Mouse (Mus musculus): ENCODE measurements around the gene Rfk. TPM values are rescaled to one million over a fixed set of nuclear protein-coding genes. Genes with fewer than 3 reads are reported as not detected.

Gene Rfk
- polyA plus RNA-seq, 1 experiment from 2014 or later = 117 TPM

DNA sequence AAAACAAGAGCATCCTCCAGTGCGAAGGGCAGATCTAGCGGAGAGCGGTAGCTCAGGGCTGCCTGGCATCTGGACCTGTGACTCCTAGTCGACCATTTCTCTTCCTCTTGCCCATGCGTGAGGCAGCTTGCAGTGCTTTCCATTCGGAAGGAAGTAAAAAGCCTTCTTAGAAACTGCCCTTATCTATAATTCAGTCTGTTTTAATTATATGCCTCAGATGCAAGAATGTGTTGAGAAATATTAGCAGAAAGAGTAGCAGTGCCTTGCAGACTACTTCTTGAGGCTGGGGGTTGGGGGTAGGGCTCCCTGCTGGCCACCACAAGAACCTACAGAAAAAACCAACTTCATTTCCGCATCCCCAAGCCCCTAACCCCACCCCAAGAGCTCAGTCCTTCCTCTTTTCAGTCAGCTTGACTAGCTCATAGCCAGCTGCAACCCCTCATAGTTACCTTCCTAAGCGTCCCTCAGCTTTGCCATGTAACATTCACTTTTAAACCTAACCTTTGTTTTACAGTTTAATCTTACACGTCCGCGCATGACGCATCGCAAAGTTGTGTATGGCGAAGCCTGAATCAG is 34.4 kb upstream of the Rfk start:
- Histone ChIP-seq H3K4me2 (replicated peaks) (no peak overlapping the region), H3K4me3 (replicated peaks) (no peak overlapping the region), H3K27me3 (replicated peaks) (no peaks in the 10 kb centered on the region), H3K27ac (no peak overlapping the region), H3K4me1 (replicated peaks) (no peaks in the 10 kb centered on the region), H3K9me3 (no peaks in the 10 kb centered on the region), H3K9ac (no peak overlapping the region), H3K36me3 (no peaks in the 10 kb centered on the region)
- no peak for ATAC-seq
- WGBS = 80% methylated on average over 14 of the region's 14 CpGs

DNA sequence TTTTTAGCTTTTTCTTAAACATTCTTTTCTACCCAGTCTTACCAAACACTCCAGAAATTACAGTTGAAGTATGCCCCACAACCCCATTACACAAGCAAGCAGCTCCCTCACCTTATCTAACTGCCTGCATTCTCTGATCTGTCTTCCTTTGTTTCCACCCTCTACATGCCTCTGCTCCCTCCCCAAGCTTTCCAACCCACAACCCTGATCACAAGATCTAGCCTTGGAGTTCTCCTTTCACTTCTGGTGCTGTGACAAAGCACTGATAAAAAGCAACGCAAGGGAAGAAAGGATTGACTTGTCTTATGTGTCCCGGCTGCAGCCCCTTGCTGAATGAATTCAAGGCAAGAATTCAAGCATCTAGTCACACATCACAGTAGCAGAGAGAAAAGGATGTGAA is 32.7 kb upstream of the Rfk start:
- 69% methylated on average over 2 of the region's 2 CpGs for WGBS
- H3K9ac ChIP-seq = no peak overlapping the region
- no peak overlapping the region for H3K4me2 ChIP-seq (replicated peaks)
- H3K27ac ChIP-seq = no peak overlapping the region
- ATAC-seq = no peak
- H3K4me3 ChIP-seq (replicated peaks) = no peak overlapping the region
- H3K36me3 ChIP-seq = no peaks in the 10 kb centered on the region
- H3K27me3 ChIP-seq (replicated peaks) = no peaks in the 10 kb centered on the region
- no peaks in the 10 kb centered on the region for H3K9me3 ChIP-seq
- H3K4me1 ChIP-seq (replicated peaks) = no peaks in the 10 kb centered on the region

DNA sequence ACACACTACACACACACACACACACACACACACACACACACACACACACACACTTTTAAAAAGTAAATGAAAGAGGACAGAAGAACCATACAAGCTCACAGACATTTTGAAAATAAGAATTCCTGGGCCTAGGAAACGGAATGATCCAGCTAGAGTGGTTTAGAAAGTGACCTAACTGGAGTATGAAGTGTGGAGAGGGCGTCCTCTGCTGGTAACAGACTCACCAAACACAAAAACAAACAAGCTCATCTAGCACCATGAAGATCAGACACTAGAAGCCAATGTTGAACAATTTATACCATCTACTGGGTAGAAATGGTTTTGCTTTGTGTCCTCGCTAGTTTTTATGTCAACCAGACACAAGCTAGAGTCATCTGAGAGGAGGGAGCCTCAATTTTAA is 29.1 kb upstream of the Rfk start:
- Histone ChIP-seq H3K4me3 (replicated peaks) (no peak overlapping the region), H3K9me3 (no peaks in the 10 kb centered on the region), H3K27ac (no peak overlapping the region), H3K4me1 (replicated peaks) (no peaks in the 10 kb centered on the region), H3K36me3 (no peaks in the 10 kb centered on the region), H3K27me3 (replicated peaks) (no peaks in the 10 kb centered on the region), H3K9ac (no peak overlapping the region), H3K4me2 (replicated peaks) (no peak overlapping the region)
- ATAC-seq = no peak
- WGBS = 43% methylated on average over 3 of the region's 3 CpGs

DNA sequence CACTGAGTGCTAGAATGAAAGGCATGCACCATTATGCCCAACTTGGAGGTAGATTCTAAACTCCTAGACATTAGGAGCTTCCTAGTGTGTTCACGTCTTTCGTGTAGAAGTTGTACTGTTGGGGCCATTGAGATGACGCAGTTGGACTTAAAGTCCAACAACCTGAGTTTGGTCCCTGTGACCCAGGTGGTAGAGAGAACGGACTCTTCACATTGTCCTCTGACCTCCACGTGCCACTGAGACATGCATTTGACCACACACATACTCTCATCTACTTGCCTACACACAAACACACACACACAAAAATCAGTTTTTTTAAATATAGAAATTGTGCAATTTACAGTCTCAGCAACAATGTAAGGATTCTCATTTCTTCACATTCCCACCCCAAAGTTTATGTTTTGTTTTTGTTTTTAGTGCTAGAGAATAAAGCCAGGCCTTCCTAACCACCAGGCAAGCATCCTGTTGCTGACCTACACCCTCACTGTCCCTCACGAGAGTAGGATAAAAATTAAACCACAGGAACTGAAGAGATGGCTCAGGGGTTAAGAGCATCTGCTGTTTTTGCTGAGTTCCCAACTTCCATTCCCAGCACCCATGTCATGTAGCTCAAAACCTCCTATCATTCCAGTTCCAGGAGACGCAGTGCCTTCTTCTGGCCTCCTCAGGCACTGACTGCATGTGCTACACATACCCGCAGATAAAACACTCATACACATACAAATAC is 27.3 kb upstream of the Rfk start:
- Histone ChIP-seq H3K9me3 (no peaks in the 10 kb centered on the region), H3K27me3 (replicated peaks) (no peaks in the 10 kb centered on the region), H3K9ac (no peak overlapping the region), H3K4me2 (replicated peaks) (no peak overlapping the region), H3K27ac (no peak overlapping the region), H3K36me3 (no peaks in the 10 kb centered on the region), H3K4me3 (replicated peaks) (no peak overlapping the region), H3K4me1 (replicated peaks) (no peaks in the 10 kb centered on the region)
- no peak for ATAC-seq
- 90% methylated on average over 8 of the region's 8 CpGs for WGBS

DNA sequence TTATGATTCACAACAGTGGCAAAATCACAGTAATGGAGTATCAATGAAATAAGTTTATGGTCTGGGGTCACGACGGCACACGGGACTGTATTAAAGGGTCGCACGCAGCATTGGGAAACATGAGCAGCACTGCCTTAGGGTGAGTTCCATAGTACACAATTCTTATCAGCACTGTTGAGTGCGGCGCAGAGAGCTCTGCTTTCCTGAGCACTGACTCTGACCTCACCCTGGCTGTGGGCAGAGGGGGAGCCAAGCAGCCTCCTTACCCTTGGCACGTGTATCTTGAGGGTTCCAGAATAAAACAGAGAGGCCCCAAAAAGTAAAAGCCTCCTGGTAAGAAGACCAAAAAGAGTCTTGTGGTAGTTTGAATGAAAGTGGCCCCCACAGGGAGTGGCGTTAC is 25.3 kb upstream of the Rfk start:
- no peak overlapping the region for H3K27ac ChIP-seq
- H3K4me3 ChIP-seq (replicated peaks) = no peak overlapping the region
- no peaks in the 10 kb centered on the region for H3K27me3 ChIP-seq (replicated peaks)
- WGBS = 81% methylated on average over 9 of the region's 9 CpGs
- H3K4me1 ChIP-seq (replicated peaks) = no peaks in the 10 kb centered on the region
- no peaks in the 10 kb centered on the region for H3K9me3 ChIP-seq
- H3K4me2 ChIP-seq (replicated peaks) = no peak overlapping the region
- ATAC-seq = no peak
- no peaks in the 10 kb centered on the region for H3K36me3 ChIP-seq
- H3K9ac ChIP-seq = no peak overlapping the region

DNA sequence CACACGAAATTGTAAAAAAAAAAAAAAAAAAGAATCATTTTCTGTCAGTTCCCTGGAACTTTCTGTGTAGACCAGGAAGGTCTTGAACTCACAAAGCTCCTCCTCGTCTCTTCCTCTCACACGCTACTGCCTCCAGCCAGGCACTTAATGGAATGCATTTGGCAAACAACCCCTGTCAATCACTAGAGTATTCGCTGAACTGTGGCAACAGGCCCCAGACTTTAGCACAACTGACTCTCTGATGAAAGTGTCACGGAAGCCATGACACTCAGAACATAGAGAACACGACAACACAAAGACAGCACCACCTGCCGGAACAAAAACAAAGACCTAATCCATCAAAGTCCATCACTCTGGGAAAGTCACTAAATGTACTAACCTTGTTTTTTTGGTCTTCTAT is 24.3 kb upstream of the Rfk start:
- Histone ChIP-seq H3K9me3 (no peaks in the 10 kb centered on the region), H3K27me3 (replicated peaks) (no peaks in the 10 kb centered on the region), H3K36me3 (no peaks in the 10 kb centered on the region), H3K9ac (no peak overlapping the region), H3K4me2 (replicated peaks) (no peak overlapping the region), H3K4me3 (replicated peaks) (no peak overlapping the region), H3K4me1 (replicated peaks) (no peaks in the 10 kb centered on the region), H3K27ac (no peak overlapping the region)
- no peak for ATAC-seq
- 66% methylated on average over 7 of the region's 7 CpGs for WGBS

DNA sequence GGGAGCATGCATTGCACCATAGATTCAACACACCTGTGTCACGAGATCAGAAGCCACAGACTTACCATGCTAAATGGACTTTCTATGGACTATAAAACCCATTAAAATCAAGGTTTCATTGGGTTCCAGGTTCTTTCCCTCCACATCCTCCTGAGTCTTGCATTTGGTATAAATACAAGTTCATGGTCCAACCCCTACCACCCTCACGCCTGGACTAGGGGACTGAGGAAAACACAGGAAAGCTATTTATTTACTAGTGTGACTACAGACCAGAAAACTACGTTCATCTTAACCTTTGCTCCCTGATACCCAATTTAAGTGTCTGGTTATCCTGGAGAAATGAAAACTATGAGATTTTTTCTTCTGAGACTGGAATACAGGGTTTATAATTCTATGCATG is 21.1 kb upstream of the Rfk start, which contains the start of gene Gcnt1:
TSS of gene Gcnt1 (minus strand) at position 144 of the 400 bp plus-strand sequence.
- H3K4me3 ChIP-seq (replicated peaks) = no peak within 1 kb of the TSS
- H3K27ac ChIP-seq = no peak within 1 kb of the TSS

DNA sequence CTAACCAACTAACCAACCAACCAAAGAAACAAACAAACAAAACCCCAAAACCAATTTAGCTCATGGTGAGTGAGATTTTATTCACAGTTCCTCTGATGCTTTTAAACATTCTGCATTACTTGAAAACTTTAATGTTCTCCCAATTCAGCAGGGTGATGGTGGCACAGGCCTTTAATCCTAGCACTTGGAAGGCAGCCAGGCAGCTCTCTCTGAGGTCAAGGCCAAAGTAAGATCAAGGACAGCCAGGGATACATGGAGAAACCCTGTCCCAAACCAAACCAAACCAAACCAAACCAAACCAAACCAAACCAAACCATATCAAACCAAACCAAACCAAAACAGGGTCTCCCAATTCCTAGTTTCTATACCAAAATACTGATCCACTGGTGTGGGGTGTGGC is 15.0 kb upstream of the Rfk start:
- Histone ChIP-seq H3K9me3 (no peaks in the 10 kb centered on the region), H3K4me2 (replicated peaks) (no peak overlapping the region), H3K27ac (no peak overlapping the region), H3K9ac (no peak overlapping the region), H3K4me1 (replicated peaks) (no peaks in the 10 kb centered on the region), H3K36me3 (no peaks in the 10 kb centered on the region), H3K27me3 (replicated peaks) (no peaks in the 10 kb centered on the region), H3K4me3 (replicated peaks) (no peak overlapping the region)
- no peak for ATAC-seq

More for the DNA sequence above, 21.1 kb upstream of the Rfk start, which contains the start of gene Gcnt1:
- 80% methylated on average over 3 of the region's 3 CpGs for WGBS
- no peaks in the 10 kb centered on the region for H3K4me1 ChIP-seq (replicated peaks)
- ATAC-seq = no peak
- H3K9me3 ChIP-seq = no peaks in the 10 kb centered on the region
- H3K9ac ChIP-seq = no peak within 1 kb of the TSS
- no peaks in the 10 kb centered on the region for H3K36me3 ChIP-seq
- no peak within 1 kb of the TSS for H3K4me2 ChIP-seq (replicated peaks)
- H3K27me3 ChIP-seq (replicated peaks) = no peaks in the 10 kb centered on the region

DNA sequence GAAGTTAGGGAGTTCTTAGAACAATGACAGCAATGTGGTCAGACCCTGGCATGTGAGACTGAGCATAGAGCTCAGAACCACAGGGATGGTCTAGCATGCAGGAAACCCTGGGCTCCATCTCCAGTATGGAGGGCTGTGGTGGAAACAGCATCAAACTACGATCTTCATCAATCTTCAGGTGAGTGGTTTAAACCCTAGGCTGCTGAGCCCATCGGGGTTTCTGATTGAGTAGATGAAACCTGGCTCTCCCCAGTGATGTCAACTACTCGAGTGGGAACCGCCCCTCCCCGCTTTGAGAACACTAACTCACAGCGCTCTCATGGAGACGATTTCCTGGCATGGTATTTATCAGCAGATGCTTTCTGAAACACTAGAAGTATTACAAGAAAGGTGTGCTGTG is 13.3 kb upstream of the Rfk start:
- Histone ChIP-seq H3K9me3 (no peaks in the 10 kb centered on the region), H3K9ac (no peak overlapping the region), H3K27ac (no peak overlapping the region), H3K4me3 (replicated peaks) (no peak overlapping the region), H3K4me1 (replicated peaks) (no peaks in the 10 kb centered on the region), H3K27me3 (replicated peaks) (no peaks in the 10 kb centered on the region), H3K4me2 (replicated peaks) (no peak overlapping the region), H3K36me3 (no peaks in the 10 kb centered on the region)
- WGBS = 45% methylated on average over 7 of the region's 7 CpGs
- no peak for ATAC-seq

DNA sequence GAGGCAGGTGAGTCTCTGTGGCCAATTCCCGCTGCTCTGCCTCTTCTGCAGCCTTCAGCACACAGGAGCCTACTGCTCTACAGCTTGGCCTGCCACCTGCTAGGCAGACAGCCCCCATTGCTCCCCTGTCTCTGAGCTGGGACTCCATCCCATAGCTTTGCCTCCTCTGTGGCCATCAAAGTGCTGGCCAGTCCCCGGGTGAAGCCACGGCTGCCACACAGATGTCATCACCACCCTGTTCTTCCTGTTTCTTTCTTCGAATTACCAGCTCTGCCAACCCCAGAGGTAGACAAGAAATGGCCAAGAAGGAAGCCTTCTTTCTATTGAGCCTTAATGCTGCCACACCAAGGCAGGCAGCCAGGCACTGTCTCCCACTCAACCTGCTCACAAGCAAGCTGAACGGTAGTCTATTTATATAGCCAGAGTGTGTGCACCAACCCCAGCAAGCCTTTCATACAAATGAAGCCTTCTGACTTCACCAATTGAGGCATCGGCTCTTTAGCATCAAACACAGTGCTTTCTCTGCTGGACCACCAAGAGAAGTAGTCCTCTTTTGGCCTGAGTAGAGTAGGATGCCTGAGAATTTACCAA is 10.9 kb upstream of the Rfk start:
- no peak overlapping the region for H3K4me3 ChIP-seq (replicated peaks)
- H3K27ac ChIP-seq = no peak overlapping the region
- no peaks in the 10 kb centered on the region for H3K36me3 ChIP-seq
- no peak overlapping the region for H3K4me2 ChIP-seq (replicated peaks)
- H3K27me3 ChIP-seq (replicated peaks) = no peaks in the 10 kb centered on the region
- H3K9ac ChIP-seq = no peak overlapping the region
- WGBS = 82% methylated on average over 6 of the region's 6 CpGs
- no peak for ATAC-seq
- H3K4me1 ChIP-seq (replicated peaks) = no peaks in the 10 kb centered on the region
- H3K9me3 ChIP-seq = no peaks in the 10 kb centered on the region

DNA sequence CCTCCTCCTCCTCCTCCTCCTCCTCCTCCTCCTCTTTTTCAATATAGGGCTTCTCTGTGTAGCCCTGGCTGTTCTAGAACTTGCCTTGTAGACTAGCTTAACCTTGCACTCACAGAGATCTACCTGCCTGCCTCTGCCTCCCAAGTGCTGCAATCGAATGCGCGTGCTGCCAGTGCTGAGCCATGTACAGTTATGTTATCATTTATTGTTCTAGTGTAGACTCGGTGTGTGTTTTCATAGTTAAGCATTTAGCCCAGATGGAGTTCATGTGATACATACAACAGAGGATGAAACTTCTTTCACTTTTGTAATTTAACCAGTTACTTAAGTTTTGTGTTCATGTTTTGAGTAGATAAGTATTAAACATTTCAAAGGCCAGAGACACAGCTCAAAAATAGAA is 8.8 kb upstream of the Rfk start:
- Histone ChIP-seq H3K27me3 (replicated peaks) (no peaks in the 10 kb centered on the region), H3K4me1 (replicated peaks) (no peaks in the 10 kb centered on the region), H3K9ac (no peak overlapping the region), H3K9me3 (no peaks in the 10 kb centered on the region), H3K4me3 (replicated peaks) (no peak overlapping the region), H3K4me2 (replicated peaks) (no peak overlapping the region), H3K27ac (no peak overlapping the region), H3K36me3 (no peaks in the 10 kb centered on the region)
- WGBS = 97% methylated on average over 4 of the region's 4 CpGs
- ATAC-seq = no peak

DNA sequence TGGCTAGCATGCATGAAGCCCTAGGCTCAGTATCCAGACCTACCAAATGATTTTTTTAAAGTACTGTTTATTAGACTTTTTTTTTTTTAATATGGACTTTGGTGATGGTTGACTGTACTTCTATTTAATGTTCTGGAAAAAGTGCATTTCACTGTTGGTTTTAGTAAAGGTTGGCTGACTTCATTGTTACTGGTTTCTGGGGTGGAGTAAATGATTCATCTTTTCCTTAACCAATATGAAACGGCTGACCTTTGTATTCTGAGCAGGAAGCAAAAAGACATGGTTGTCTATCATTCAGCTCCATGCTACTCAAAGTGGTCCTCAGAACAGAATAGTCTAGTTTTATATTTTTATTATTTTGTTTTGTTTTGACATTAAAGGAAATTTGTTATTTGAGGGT is 8.4 kb upstream of the Rfk start:
- no peak overlapping the region for H3K4me2 ChIP-seq (replicated peaks)
- no peaks in the 10 kb centered on the region for H3K9me3 ChIP-seq
- H3K9ac ChIP-seq = no peak overlapping the region
- no peaks in the 10 kb centered on the region for H3K4me1 ChIP-seq (replicated peaks)
- H3K27me3 ChIP-seq (replicated peaks) = no peaks in the 10 kb centered on the region
- H3K4me3 ChIP-seq (replicated peaks) = no peak overlapping the region
- WGBS = 70% methylated on average over 1 of the region's 1 CpGs
- ATAC-seq = no peak
- H3K36me3 ChIP-seq = no peaks in the 10 kb centered on the region
- no peak overlapping the region for H3K27ac ChIP-seq

DNA sequence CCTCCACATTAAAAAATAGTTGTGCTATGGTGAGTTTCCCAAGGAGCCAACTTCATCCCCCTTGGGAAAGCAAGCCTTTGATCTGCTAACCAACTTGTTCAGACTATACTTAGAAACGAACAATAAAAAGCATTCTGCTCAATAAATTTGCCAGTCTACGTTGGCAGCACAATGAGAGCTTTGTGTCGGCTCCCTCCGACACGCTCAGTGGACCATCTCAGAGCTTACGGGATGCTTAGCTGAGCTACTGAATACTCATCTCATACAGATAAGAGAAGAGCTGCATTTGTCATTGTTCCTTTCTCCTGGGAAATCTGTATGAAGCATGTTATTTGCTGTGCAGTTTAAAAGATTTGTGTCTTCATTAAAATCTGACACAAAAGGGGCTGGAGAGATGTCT is 7.4 kb upstream of the Rfk start:
- no peak overlapping the region for H3K9ac ChIP-seq
- no peaks in the 10 kb centered on the region for H3K27me3 ChIP-seq (replicated peaks)
- ATAC-seq = no peak
- 72% methylated on average over 6 of the region's 6 CpGs for WGBS
- no peaks in the 10 kb centered on the region for H3K4me1 ChIP-seq (replicated peaks)
- no peaks in the 10 kb centered on the region for H3K36me3 ChIP-seq
- no peaks in the 10 kb centered on the region for H3K9me3 ChIP-seq
- H3K4me3 ChIP-seq (replicated peaks) = no peak overlapping the region
- H3K4me2 ChIP-seq (replicated peaks) = no peak overlapping the region
- H3K27ac ChIP-seq = no peak overlapping the region
